Mouse (Mus musculus) C3H10T1/2 (cell line): ENCODE results near the gene Ano1. TPM values are rescaled to one million over a fixed set of nuclear protein-coding genes. Genes with fewer than 3 reads are reported as not detected.

Source experiments
- polyA plus RNA-seq, 2 experiments: library from polyadenylated mRNA; unstranded; fragments of >200 nt; fragmentation: generic; extraction: Trizol; gene quantifications; one replicate each; pipeline ENCODE4 v1.2.1; 2012; ENCODE audit warnings: missing spikeins in 2 of 2

Ano1 gene
- 1 to 10 TPM; 1.4 to 3.5 TPM for polyA plus RNA-seq

GRCm38 (mm10) chr7:144751833-144752232, at the start of gene Ano1:
Gene Ano1 (minus strand): TSS chr7:144751974.

GRCm38 (mm10) chr7:144582284-144582980, 169.3 kb downstream of the Ano1 start, which contains the start of gene Fadd:
Gene Fadd (minus strand): TSS chr7:144582463.

GRCm38 (mm10) chr7:144553237-144554122, 198.3 kb downstream of the Ano1 start, which contains the start of gene Ppfia1:
Gene Ppfia1 (minus strand): TSS chr7:144553729.

Other genes with a start within 250 kb of the Ano1 start
- gene Ppfia1, start 198.2 kb downstream of the Ano1 start, polyA plus RNA-seq: 10 to 100 TPM in 1 of 2 experiments, 1 to 10 TPM in 1; 4.3 to 19.9 TPM
- 1 to 10 TPM; 7.7 to 8.7 TPM for gene Fadd, start 169.5 kb downstream of the Ano1 start, polyA plus RNA-seq
- gene Fgf3, start 86.1 kb upstream of the Ano1 start, polyA plus RNA-seq: not detected
- gene Fgf4, start 95.4 kb upstream of the Ano1 start, polyA plus RNA-seq: not detected
- under 1 TPM; 0.02 to 0.11 TPM for gene Fgf15, start 144.6 kb upstream of the Ano1 start, polyA plus RNA-seq
- gene LTO1, start 163.1 kb upstream of the Ano1 start, polyA plus RNA-seq: 10 to 100 TPM; 19.2 to 24.0 TPM
- gene Ccnd1, start 188.0 kb upstream of the Ano1 start, polyA plus RNA-seq: 100 to 1,000 TPM in 1 of 2 experiments, 10 to 100 TPM in 1; 69.3 to 114 TPM